Mouse (Mus musculus) right cerebral cortex, postnatal 4 days (tissue): Measurements from ENCODE around the gene Timm29.
"Not testable (repeated sequence)": the region's sequence is repeated elsewhere in the genome, so short reads cannot be mapped to it uniquely, and the experiment has no call there.

Source experiments
- DNase-seq: peaks from one replicate; pipeline ENCODE4 v3.0.0-alpha.2; 2022

The Timm29 gene

GRCm38 (mm10) chr9:21585401-21585800, 7.1 kb upstream of the Timm29 start:
- no peak for DNase-seq

GRCm38 (mm10) chr9:21587678-21588349, 4.7 kb upstream of the Timm29 start:
- DNase-seq = no peak

DNA sequence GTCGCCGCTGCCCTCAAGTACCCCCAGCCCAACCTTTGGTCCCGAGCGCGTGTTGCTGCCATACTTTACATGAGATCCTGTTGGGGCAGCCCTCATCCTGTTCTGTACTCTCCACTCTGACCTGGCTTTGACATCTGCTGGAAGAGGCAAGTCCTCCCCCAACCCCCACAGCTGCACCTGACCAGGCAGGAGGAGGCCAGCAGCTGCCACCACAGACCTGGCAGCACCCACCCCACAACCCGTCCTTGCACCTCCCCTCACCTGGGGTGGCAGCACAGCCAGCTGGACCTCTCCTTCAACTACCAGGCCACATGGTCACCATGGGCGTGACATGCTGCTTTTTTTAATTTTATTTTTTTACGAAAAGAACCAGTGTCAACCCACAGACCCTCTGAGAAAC, 4.2 kb upstream of the Timm29 start:
- no peak for DNase-seq

DNA sequence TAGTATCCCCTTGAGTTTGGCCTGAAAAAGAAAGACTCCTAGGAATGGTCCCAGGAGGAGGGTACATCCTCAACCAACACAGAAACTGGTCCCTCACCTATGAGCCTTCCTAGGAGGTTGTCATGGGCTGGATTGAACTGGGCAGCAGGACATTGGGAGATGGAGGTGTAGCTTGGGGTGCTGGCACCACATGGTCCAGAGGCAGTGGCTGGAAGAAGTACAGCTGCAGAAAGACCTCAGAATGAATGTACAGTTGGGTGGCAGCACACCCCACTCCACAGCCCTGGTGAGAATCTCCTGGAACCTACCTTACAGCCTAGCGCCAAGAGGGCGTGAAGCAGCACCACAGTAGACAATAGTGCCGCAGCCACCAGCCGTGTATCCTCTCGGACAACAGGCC, 3.0 kb upstream of the Timm29 start:
- no peak for DNase-seq

DNA sequence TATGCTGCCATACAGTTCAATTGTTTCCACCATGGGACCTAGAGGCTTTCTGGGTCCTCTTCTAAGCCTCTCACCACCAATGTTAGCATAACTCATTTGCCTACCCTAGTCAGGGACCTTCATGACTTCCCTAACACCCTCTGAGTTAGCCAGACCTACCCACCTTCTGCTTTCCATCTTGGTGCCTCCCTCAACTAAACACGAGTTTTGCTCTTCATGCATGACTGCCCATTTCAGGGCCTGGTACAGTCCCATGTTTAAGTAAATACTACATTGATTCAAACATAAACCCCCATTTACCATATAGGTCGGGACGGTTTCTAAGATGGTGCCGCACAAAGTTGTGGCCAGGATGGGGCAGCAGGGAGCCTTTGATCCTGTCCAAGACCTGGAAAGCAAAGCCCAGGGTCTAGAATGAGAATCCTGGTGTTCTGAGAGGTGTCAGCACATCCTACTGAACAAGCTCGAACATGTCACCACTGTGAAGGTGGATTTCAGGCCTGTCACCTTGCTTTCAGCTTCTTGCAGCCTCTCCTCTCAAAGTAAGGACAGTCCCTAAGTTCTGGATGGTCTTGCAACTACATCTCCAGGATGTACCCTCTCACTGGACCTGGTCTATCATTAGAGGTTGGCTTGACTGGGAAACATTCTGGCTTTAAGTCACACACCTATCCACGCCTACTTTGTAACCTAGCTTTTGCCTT, 1.2 kb upstream of the Timm29 start:
- DNase-seq = no peak

GRCm38 (mm10) chr9:21591831-21592702, 455 bp upstream of the Timm29 start:
- DNase-seq = peak; percentile 13

DNA sequence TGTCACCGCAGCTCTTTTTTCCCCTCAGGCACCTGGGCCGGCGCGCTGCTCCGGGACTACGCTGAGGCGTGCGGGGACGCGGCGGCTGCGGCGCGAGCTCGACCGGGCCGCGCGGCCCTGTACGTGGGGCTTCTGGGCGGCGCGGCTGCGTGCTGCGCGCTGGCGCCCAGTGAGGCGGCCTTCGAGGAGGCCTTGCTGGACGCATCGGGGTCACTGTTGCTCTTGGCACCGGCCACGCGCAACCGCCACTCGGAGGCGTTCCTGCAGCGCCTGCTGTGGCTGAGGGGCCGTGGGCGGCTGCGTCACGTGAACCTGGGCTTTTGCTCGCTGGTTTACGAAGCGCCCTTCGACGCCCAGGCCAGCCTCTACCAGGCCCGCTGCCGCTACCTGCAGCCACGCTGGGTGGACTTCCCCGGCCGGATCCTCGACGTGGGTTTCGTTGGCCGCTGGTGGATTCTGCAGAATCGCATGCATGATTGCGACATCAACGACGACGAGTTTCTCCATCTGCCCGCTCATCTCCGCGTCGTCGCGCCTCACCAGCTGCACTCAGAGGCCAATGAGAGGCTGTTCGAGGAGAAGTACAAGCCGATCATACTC, 700 bp downstream of the Timm29 start:
- DNase-seq = peak; percentile 54

DNA sequence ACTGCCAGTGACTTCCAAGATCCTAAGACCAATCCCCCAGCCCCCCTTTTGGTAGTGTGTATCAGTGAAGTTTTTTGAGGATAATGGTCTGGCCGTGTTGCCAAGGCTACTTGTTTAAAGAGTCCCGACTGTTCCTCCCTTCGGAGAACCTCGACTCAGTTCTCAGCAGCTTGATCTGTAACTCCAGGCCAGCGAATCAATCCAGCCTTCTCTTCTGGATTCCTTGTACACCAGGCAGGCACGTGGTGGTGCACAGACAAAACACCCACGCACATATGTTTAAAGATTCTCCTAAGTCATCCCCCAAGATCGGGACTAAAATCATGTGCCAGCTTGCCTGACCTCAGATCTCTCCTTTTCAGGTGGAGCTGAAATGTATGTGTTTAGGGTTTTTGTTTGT, 1.8 kb downstream of the Timm29 start:
- not testable (repeated sequence) for DNase-seq

DNA sequence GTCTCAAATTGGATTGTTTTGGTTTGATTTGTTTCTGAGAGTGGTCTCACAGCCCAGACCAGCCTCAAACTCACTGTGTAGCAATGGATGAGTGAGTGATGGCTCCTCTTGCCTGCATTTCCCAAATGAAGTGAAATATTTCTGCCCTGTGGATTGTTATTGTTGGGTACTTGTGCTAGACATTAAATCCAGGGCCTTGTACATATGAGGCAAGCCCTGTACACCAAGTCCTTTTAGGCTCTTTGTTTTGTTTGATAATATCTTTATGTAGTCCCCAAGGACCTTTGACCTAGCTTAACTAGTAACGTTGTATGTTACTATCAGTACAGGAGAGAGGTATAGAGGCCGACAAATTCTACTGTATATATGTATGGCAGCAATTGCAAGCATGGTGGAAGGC, 2.3 kb downstream of the Timm29 start:
- no peak for DNase-seq

- peak; percentile 16 for DNase-seq
These were observed 5.7 kb downstream of the Timm29 start for GRCm38 (mm10) chr9:21598198-21598597.

DNA sequence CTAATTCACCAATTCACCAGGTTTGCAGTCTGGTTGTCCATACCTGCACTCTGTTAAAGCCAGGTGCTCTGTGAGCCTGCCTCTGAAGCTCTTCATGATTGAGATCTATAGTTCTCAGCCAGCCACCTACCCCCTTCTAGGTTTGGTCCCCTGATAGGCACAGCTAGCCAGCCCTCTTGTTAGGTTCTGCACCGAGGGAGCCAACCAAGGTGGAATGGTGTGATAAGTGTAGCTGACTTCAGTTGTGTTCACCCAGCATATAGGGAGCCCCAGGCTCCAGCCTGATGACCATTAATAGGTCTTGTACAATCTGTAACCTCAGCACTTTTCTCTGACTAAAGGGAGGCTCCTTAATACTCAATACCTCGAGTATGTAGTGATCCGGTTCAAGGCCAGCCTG, 7.7 kb downstream of the Timm29 start:
- no peak for DNase-seq

DNA sequence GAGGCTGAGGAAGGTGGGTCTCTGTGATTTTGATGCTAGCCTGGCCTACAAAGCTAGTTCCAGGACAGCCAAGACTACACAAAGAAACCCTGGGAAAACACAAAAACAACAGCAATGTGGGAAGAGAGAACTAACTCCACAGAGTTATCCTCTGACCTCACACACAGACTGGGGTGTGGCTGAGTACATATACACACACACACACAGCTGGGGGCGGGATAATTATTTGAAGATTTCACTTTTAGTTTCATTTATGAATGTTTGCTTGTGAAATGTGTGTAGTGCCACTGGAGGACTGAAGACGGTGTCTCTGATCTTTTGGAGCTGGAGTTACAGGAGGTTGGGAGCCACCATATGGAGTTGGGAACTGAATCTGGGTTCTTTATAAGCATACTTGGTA, 8.6 kb downstream of the Timm29 start:
- no peak for DNase-seq

GRCm38 (mm10) chr9:21601722-21602399, 9.3 kb downstream of the Timm29 start:
- peak; percentile 61 for DNase-seq

DNA sequence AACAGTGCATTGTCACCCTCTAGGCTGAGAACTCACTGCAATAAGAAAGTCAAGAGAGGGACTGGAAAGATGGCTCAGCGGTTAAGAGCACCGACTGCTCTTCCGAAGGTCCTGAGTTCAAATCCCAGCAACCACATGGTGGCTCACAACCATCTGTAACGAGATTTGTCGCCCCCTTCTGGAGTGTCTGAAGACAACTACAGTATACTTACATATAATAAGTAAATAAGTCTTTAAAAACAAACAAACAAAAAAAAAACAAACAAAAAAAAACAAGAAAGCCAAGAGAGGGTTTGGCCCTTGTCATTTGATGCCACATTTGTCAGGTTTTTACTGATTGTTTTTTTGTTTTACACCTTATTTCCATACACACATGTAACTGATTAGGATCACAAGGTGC, 11.6 kb downstream of the Timm29 start:
- no peak for DNase-seq

GRCm38 (mm10) chr9:21605865-21606264, 13.3 kb downstream of the Timm29 start:
- no peak for DNase-seq

DNA sequence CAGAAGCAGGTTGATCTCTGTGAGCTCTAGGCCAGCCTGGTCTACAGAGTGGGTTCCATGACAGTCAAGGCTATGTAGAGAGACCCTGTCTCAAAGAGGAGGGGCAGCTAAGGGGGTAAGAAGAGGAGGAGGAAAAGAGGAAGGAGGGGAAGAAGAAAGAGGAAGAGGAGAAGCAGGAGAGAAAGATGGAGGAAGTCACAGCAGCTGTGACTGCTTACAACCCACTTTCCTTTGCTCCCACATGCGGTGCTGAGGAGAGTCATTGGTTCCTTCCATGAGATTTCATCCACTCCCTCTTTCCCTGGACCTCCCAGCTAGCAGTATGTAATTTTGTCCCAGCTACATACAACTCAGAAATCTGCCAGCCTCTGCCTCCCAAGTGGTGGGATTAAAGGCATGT, 14.1 kb downstream of the Timm29 start:
- no peak for DNase-seq

DNA sequence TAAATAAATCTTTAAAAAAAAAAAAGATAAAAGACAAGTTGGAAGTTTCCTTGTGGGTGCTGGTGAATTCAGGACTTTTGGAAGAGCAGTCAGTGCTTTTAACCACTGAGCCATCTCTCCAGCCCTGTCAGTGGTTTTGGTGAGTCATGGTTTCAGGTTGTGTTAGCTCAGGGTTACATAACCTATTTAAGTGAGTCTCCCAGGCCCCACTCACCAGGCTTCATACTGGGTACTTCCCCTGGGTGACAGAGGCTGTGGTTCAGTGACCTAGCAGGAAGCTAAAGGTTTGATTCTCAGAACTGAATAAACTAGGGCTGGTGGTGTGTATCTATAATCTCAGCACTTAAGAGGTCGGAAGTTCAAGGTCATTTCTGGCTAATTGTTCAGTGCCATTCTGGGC, 17.3 kb downstream of the Timm29 start:
- no peak for DNase-seq

GRCm38 (mm10) chr9:21614864-21615616, 22.5 kb downstream of the Timm29 start:
- no peak for DNase-seq

DNA sequence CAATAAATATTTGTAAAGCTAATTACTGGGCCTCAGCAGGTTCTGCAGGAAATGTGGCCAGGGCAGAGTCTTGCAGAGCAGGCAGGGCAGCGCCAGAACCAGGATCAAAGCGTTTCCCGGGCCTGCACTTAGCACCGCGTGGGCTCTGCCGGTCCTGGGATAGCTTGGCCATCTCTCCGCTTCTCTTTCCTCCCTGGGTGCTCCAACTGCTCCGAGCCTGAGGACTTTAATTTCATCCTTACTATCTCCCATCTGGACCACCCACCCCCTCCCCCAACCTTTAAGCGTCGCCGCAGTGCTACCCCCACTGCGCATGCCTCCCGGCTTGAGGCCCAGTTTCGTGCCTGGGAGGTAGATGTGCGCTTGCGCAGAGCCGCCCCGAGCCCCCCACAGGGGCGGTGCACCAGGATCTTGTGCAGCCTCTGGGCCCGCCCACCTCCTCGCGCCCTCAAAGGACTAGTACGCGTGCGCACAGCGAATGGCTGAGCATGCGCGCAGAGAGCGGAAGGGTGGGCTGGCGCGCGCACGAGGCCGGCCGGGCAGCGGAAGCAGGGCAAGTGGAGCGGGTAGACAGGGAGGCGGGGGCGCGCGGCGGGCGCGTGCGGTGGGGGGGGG, 23.2 kb downstream of the Timm29 start, which contains the start of gene Smarca4:
Gene Smarca4 (plus strand): TSS at position 553 of the 615 bp plus-strand sequence.
- DNase-seq = peak; percentile 99

GRCm38 (mm10) chr9:21616232-21616781, 23.8 kb downstream of the Timm29 start:
- DNase-seq = peak; percentile 82

- DNase-seq = no peak
These were observed 24.5 kb downstream of the Timm29 start for GRCm38 (mm10) chr9:21617066-21617465.
